Mouse (Mus musculus): Measurements from ENCODE around the gene Pex14. TPM values are rescaled to one million over a fixed set of nuclear protein-coding genes. Genes with fewer than 3 reads are reported as not detected.

Gene Pex14
- total and polyA plus RNA-seq, 2 experiments from 2014 or later = 62.9 to 70.4 TPM

- H3K9ac ChIP-seq (replicated peaks; ENCODE audit: low read length) = no peak overlapping the region
- no peaks in the 10 kb centered on the region for H3K36me3 ChIP-seq (ENCODE audit: insufficient read depth, low read length)
- WGBS = 77% methylated on average over 22 of the region's 22 CpGs
- no peak overlapping the region for H3K4me3 ChIP-seq (ENCODE audit: low read length)
- peak; percentile 64 for DNase-seq (ENCODE audit: low spot score)
- H3K27me3 ChIP-seq (ENCODE audit: insufficient read depth, low read length) = no peaks in the 10 kb centered on the region
- H3K4me2 ChIP-seq (ENCODE audit: low read depth, low read length) = no peak overlapping the region
- no peaks in the 10 kb centered on the region for H3K9me3 ChIP-seq (ENCODE audit: low read length)
- TF ChIP-seq CTCF (IDR thresholded peaks at IDR 0.05; ENCODE audit: low read depth) = peak; percentile 74
- no peak overlapping the region for H3K27ac ChIP-seq
- peak; percentile 80 for ATAC-seq
- H3K4me1 ChIP-seq (ENCODE audit: insufficient read depth, low read length) = no peaks in the 10 kb centered on the region
These were observed 32.8 kb downstream of the Pex14 start for GRCm38 (mm10) chr4:149066672-149067551.

- no peak overlapping the region for H3K4me2 ChIP-seq (ENCODE audit: low read depth, low read length)
- no peaks in the 10 kb centered on the region for H3K36me3 ChIP-seq (ENCODE audit: insufficient read depth, low read length)
- peaks cover 8% of the 10 kb centered on the region; the same call in 1 of the 2 replicates for H3K4me1 ChIP-seq (ENCODE audit: insufficient read depth, low read length)
- no peak overlapping the region for H3K9ac ChIP-seq (replicated peaks; ENCODE audit: low read length)
- TF ChIP-seq CTCF (IDR thresholded peaks at IDR 0.05; ENCODE audit: low read depth) = no peak
- no peaks in the 10 kb centered on the region for H3K27me3 ChIP-seq (ENCODE audit: insufficient read depth, low read length)
- no peak overlapping the region for H3K27ac ChIP-seq
- ATAC-seq = no peak
- 79% methylated on average over 23 of the region's 23 CpGs for WGBS
- no peak for DNase-seq (ENCODE audit: low spot score)
- no peak overlapping the region for H3K4me3 ChIP-seq (ENCODE audit: low read length)
- H3K9me3 ChIP-seq (ENCODE audit: low read length) = no peaks in the 10 kb centered on the region
These were observed 35.4 kb downstream of the Pex14 start for GRCm38 (mm10) chr4:149064061-149064854.

- Histone ChIP-seq H3K9me3 (ENCODE audit: low read length) (no peaks in the 10 kb centered on the region), H3K36me3 (ENCODE audit: insufficient read depth, low read length) (no peaks in the 10 kb centered on the region), H3K27ac (no peak overlapping the region), H3K4me2 (ENCODE audit: low read depth, low read length) (no peak overlapping the region), H3K27me3 (ENCODE audit: insufficient read depth, low read length) (no peaks in the 10 kb centered on the region), H3K4me3 (ENCODE audit: low read length) (no peak overlapping the region), H3K4me1 (ENCODE audit: insufficient read depth, low read length) (peaks cover 12% of the 10 kb centered on the region), H3K9ac (replicated peaks; ENCODE audit: low read length) (no peak overlapping the region)
- WGBS = 66% methylated on average over 21 of the region's 21 CpGs
- DNase-seq (ENCODE audit: low spot score) (no peak), ATAC-seq (no peak)
- no peak for TF ChIP-seq CTCF (IDR thresholded peaks at IDR 0.05; ENCODE audit: low read depth)
These were observed 37.0 kb downstream of the Pex14 start for GRCm38 (mm10) chr4:149062406-149063318.

DNA sequence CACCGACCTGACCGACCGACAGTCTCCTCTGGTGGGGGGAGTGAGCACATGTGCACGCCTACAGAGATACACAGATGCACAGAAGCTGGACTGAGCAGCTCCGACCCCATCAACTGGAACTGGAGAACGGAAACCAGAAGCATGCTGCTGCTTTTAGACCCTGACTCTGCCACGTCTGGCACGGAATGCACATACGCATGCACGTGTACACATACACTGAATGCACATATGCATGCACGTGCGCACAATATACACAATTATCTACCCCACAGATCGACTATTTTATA, 38.3 kb downstream of the Pex14 start:
- WGBS = 59% methylated on average over 13 of the region's 13 CpGs
- DNase-seq (ENCODE audit: low spot score) (no peak), ATAC-seq (no peak)
- Histone ChIP-seq H3K9me3 (ENCODE audit: low read length) (no peaks in the 10 kb centered on the region), H3K4me2 (ENCODE audit: low read depth, low read length) (no peak overlapping the region), H3K4me1 (ENCODE audit: insufficient read depth, low read length) (peaks cover 12% of the 10 kb centered on the region), H3K9ac (replicated peaks; ENCODE audit: low read length) (no peak overlapping the region), H3K27me3 (ENCODE audit: insufficient read depth, low read length) (no peaks in the 10 kb centered on the region), H3K27ac (no peak overlapping the region), H3K4me3 (ENCODE audit: low read length) (no peak overlapping the region), H3K36me3 (ENCODE audit: insufficient read depth, low read length) (no peaks in the 10 kb centered on the region)
- no peak for TF ChIP-seq CTCF (IDR thresholded peaks at IDR 0.05; ENCODE audit: low read depth)

- Histone ChIP-seq H3K36me3 (ENCODE audit: insufficient read depth, low read length) (no peaks in the 10 kb centered on the region), H3K9ac (replicated peaks; ENCODE audit: low read length) (no peak overlapping the region), H3K9me3 (ENCODE audit: low read length) (no peaks in the 10 kb centered on the region), H3K27ac (no peak overlapping the region), H3K27me3 (ENCODE audit: insufficient read depth, low read length) (no peaks in the 10 kb centered on the region), H3K4me3 (ENCODE audit: low read length) (no peak overlapping the region), H3K4me1 (ENCODE audit: insufficient read depth, low read length) (peaks cover 12% of the 10 kb centered on the region), H3K4me2 (ENCODE audit: low read depth, low read length) (no peak overlapping the region)
- DNase-seq (ENCODE audit: low spot score) (peak; percentile 58), ATAC-seq (no peak)
- TF ChIP-seq CTCF (IDR thresholded peaks at IDR 0.05; ENCODE audit: low read depth) = peak; percentile 48
- 37% methylated on average over 14 of the region's 14 CpGs for WGBS
These were observed 38.9 kb downstream of the Pex14 start for GRCm38 (mm10) chr4:149060621-149061431.

- H3K27me3 ChIP-seq (ENCODE audit: insufficient read depth, low read length) = no peaks in the 10 kb centered on the region
- ATAC-seq = no peak
- no peaks in the 10 kb centered on the region for H3K36me3 ChIP-seq (ENCODE audit: insufficient read depth, low read length)
These were observed 40.0 kb downstream of the Pex14 start for GRCm38 (mm10) chr4:149059713-149060112.

More at GRCm38 (mm10) chr4:149059713-149060112, 40.0 kb downstream of the Pex14 start:
- H3K27ac ChIP-seq = no peak overlapping the region
- H3K9ac ChIP-seq (replicated peaks; ENCODE audit: low read length) = no peak overlapping the region
- DNase-seq (ENCODE audit: low spot score) = no peak
- TF ChIP-seq CTCF (IDR thresholded peaks at IDR 0.05; ENCODE audit: low read depth) = no peak
- H3K4me3 ChIP-seq (ENCODE audit: low read length) = no peak overlapping the region
- 80% methylated on average over 9 of the region's 9 CpGs for WGBS
- H3K4me2 ChIP-seq (ENCODE audit: low read depth, low read length) = no peak overlapping the region
- peaks cover 12% of the 10 kb centered on the region for H3K4me1 ChIP-seq (ENCODE audit: insufficient read depth, low read length)
- no peaks in the 10 kb centered on the region for H3K9me3 ChIP-seq (ENCODE audit: low read length)
